Mouse (Mus musculus) lung, adult 2 months (tissue): ENCODE data around the gene Ttll11.

Experiments
- CTCF ChIP-seq: fragments of 200-500 bp; IDR thresholded peaks from 2 replicates; pipeline ENCODE4 v1.5.1; 2011; ENCODE audit warnings: mild to moderate bottlenecking, low read length, control low read depth; ENCODE audit not compliant: insufficient read depth
- POLR2A ChIP-seq: fragments of 200-500 bp; IDR thresholded peaks from 2 replicates; pipeline ENCODE4 v1.6.1; 2011; ENCODE audit warnings: low read depth, mild to moderate bottlenecking, control low read depth, low read length, borderline replicate concordance; ENCODE audit errors: extremely low read depth

DNA sequence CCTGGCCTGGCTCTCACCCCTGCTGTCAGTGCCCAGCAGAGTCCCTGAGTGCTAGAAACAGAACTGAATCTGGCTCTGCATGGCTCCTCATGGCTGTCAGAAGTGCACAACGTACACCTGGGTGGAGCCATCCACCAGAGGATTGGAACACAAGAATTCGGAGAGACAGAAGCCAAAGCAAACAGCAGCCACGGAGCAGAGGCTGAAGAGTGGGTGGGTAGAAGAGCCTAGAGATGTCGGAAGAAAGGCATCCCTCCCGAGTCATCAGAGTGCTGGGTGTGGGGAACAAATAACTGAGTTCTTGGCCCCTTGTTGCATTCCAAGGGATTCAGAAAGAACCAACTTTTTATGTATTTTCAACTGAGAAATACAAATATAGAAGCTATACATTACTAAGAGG lies 24.5 kb downstream of the Ttll11 start:
- TF ChIP-seq CTCF = no peak
- TF ChIP-seq POLR2A = no peak
